Mouse (Mus musculus): ENCODE data around the gene Gm12184. TPM values are rescaled to one million over a fixed set of nuclear protein-coding genes. Genes with fewer than 3 reads are reported as not detected.

Gm12184 gene
- total RNA-seq, 1 experiment from 2014 or later: 3.6 TPM

Other genes starting within 250 kb of the Gm12184 start
- 598 and 671 TPM in 2 replicates for gene Rack1, start 26.3 kb downstream of the Gm12184 start, total RNA-seq (2021)
- gene Trim41, start 9.3 kb downstream of the Gm12184 start, total RNA-seq (2021): 48.6 and 53.0 TPM in 2 replicates
- gene Trim7, start 515 bp downstream of the Gm12184 start, total RNA-seq (2021): 16.9 and 17.6 TPM in 2 replicates
- 18.7 and 22.6 TPM in 2 replicates for gene Irgm1, start 45.0 kb upstream of the Gm12184 start, total RNA-seq (2021)
- gene Gm5431, start 75.6 kb upstream of the Gm12184 start, total RNA-seq (2021): 1.3 TPM in 2 replicates
- gene Psme2b, start 119.5 kb upstream of the Gm12184 start, total RNA-seq (2021): 4.6 TPM in 1 of 2 replicates, not detected in the other
- gene Olfr56, start 152.2 kb upstream of the Gm12184 start, total RNA-seq (2021): not detected in 2 replicates
- gene 9930111J21Rik1, start 152.7 kb upstream of the Gm12184 start, total RNA-seq (2021): 2.1 and 3.2 TPM in 2 replicates
- 0.67 and 1.3 TPM in 2 replicates for gene Gm12185, start 165.6 kb upstream of the Gm12184 start, total RNA-seq (2021)
- gene Tgtp1, start 167.5 kb upstream of the Gm12184 start, total RNA-seq (2021): 1.5 and 2.2 TPM in 2 replicates
- gene 9930111J21Rik2, start 224.6 kb upstream of the Gm12184 start, total RNA-seq (2021): 3.1 TPM in 2 replicates
- 1.9 and 2.9 TPM in 2 replicates for gene Tgtp2, start 237.6 kb upstream of the Gm12184 start, total RNA-seq (2021)
- 1.5 and 2.9 TPM in 2 replicates for gene Ifi47, start 249.9 kb upstream of the Gm12184 start, total RNA-seq (2021)

Data from adrenal gland, postnatal 25 days (tissue).